Comparison of ENCODE assay signal across 8 mouse cellular contexts in the genomic region with DNA sequence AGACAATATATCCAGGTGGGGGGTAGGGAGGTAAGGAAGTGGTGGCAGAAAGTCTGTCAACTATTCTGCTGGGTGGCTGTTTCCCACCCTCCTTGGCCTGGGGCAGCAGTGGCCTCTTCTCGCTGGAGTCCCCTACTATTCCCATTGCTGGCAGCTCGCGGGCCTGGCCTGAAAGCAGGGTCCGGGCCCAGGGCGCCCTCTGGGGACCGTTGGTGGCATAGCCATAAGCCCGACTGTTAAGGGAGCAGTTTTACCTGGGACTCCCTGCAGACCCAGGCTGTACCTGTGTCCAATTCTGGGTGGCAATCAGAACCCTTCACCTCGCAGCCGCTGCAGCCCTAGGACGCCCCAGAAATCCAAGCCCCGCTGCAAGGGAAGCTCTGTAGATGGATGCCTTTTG. TPM values are rescaled to one million over a fixed set of nuclear protein-coding genes. Genes with fewer than 3 reads are reported as not detected.
DNase-seq lines count a peak whose midpoint lies in the region; ATAC-seq and TF ChIP-seq lines count a peak whose summit lies in the region.

No protein-coding gene starts in this region.

- H3K27me3 ChIP-seq in forebrain, embryonic 16.5 days (replicated peaks; ENCODE audit: control insufficient read depth, insufficient read depth, low read length) = peaks cover 53% of the 10 kb centered on the region
- H3K27me3 ChIP-seq in hindbrain, embryonic 14.5 days (ENCODE audit: control insufficient read depth, insufficient read depth, low read length) = peaks cover 80% of the 10 kb centered on the region
- H3K27me3 ChIP-seq in liver, adult 2 months (ENCODE audit: control insufficient read depth, insufficient read depth, low read length) = peaks cover 30% of the 10 kb centered on the region
- H3K27me3 ChIP-seq in neural tube, embryonic 11.5 days (ENCODE audit: control insufficient read depth, insufficient read depth, low read length) = peaks cover 62% of the 10 kb centered on the region

- H3K4me3 ChIP-seq in forebrain, embryonic 16.5 days (replicated peaks; ENCODE audit: low read length) = no peak overlapping the region
- no peak overlapping the region for H3K4me3 ChIP-seq in hindbrain, embryonic 14.5 days (replicated peaks; ENCODE audit: low read length)
- H3K4me3 ChIP-seq in liver, adult 2 months (ENCODE audit: insufficient read depth, low read depth, low read length) = no peak overlapping the region
- H3K4me3 ChIP-seq in neural tube, embryonic 11.5 days (ENCODE audit: low read depth, low read length) = no peak overlapping the region

- DNase-seq in left cerebral cortex, adult 18-20 months (ENCODE audit: low spot score in 2 of 2) = peak; percentile 33 to 60
- no peak for DNase-seq in left cerebral cortex, adult 8-10 months (ENCODE audit: low spot score in 2 of 2)
- peak; percentile 19 to 23 for DNase-seq in adrenal gland, postnatal 4 days (ENCODE audit: low spot score in 2 of 2)
- DNase-seq in hindbrain, embryonic 14.5 days (ENCODE audit: low spot score) = peak; percentile 60
- DNase-seq in liver, adult 2 months (ENCODE audit: extremely low read depth, low read depth, low spot score) = no peak
- DNase-seq in neural tube, embryonic 11.5 days (ENCODE audit: low spot score) = peak; percentile 81

- no peak for TF ChIP-seq POLR2A in liver, adult 2 months (IDR thresholded peaks at IDR 0.05; ENCODE audit: extremely low read depth, insufficient read depth, low read length)

- TF ChIP-seq CTCF in liver, adult 2 months (IDR thresholded peaks at IDR 0.05; ENCODE audit: low read depth, low read length) = peak; percentile 59

- ATAC-seq in forebrain, embryonic 16.5 days = peak; percentile 70
- ATAC-seq in hindbrain, embryonic 14.5 days (ENCODE audit: low FRiP score) = peak; percentile 71
- peak; percentile 64 for ATAC-seq in neural tube, embryonic 11.5 days (ENCODE audit: insufficient read depth, low FRiP score, low TSS enrichment)
- ATAC-seq in megakaryocyte, adult 5-6 weeks (ENCODE audit: poor library complexity, severe bottlenecking) = no peak

- H3K9ac ChIP-seq in forebrain, embryonic 16.5 days (replicated peaks; ENCODE audit: low read depth, low read length) = no peak overlapping the region
- H3K9ac ChIP-seq in hindbrain, embryonic 14.5 days = no peak overlapping the region
- no peak overlapping the region for H3K9ac ChIP-seq in liver, adult 2 months (ENCODE audit: low read depth, low read length)
- no peak overlapping the region for H3K9ac ChIP-seq in neural tube, embryonic 11.5 days (ENCODE audit: low read length)

- H3K79me2 ChIP-seq in liver, adult 2 months (ENCODE audit: control insufficient read depth, insufficient read depth, low read length) = no peaks in the 10 kb centered on the region

- H3K4me1 ChIP-seq in forebrain, embryonic 16.5 days (replicated peaks; ENCODE audit: control insufficient read depth, insufficient read depth, low read length) = peaks cover 10% of the 10 kb centered on the region
- H3K4me1 ChIP-seq in hindbrain, embryonic 14.5 days (replicated peaks; ENCODE audit: control insufficient read depth, insufficient read depth, low read length) = peaks cover 5% of the 10 kb centered on the region; the same call in 1 of the 2 replicates
- H3K4me1 ChIP-seq in liver, adult 2 months (ENCODE audit: control insufficient read depth, insufficient read depth, low read length) = no peaks in the 10 kb centered on the region
- peaks cover 7% of the 10 kb centered on the region for H3K4me1 ChIP-seq in neural tube, embryonic 11.5 days (ENCODE audit: control insufficient read depth, insufficient read depth, low read length)

- no peak overlapping the region for H3K27ac ChIP-seq in forebrain, embryonic 16.5 days (ENCODE audit: low read length)
- no peak overlapping the region for H3K27ac ChIP-seq in hindbrain, embryonic 14.5 days
- H3K27ac ChIP-seq in liver, adult 2 months (replicated peaks; ENCODE audit: insufficient read depth, low read depth, low read length) = no peak overlapping the region
- no peak overlapping the region for H3K27ac ChIP-seq in neural tube, embryonic 11.5 days (ENCODE audit: low read depth, low read length)

- WGBS in forebrain, embryonic 16.5 days = under 1% methylated on average over 11 of the region's 11 CpGs
- 1% methylated on average over 11 of the region's 11 CpGs for WGBS in hindbrain, embryonic 14.5 days
- WGBS in liver, adult 2 months = 2% methylated on average over 11 of the region's 11 CpGs
- 3% methylated on average over 11 of the region's 11 CpGs for WGBS in neural tube, embryonic 11.5 days

- no peaks in the 10 kb centered on the region for H3K9me3 ChIP-seq in forebrain, embryonic 16.5 days (ENCODE audit: control insufficient read depth, low read length)
- H3K9me3 ChIP-seq in hindbrain, embryonic 14.5 days (ENCODE audit: control insufficient read depth, low read length) = no peaks in the 10 kb centered on the region
- H3K9me3 ChIP-seq in neural tube, embryonic 11.5 days (ENCODE audit: control insufficient read depth, low read length) = no peaks in the 10 kb centered on the region

- H3K36me3 ChIP-seq in forebrain, embryonic 16.5 days (ENCODE audit: control insufficient read depth, insufficient read depth) = no peaks in the 10 kb centered on the region
- no peaks in the 10 kb centered on the region for H3K36me3 ChIP-seq in hindbrain, embryonic 14.5 days (replicated peaks; ENCODE audit: control insufficient read depth, insufficient read depth)
- H3K36me3 ChIP-seq in liver, adult 2 months (ENCODE audit: control insufficient read depth, insufficient read depth, low read length) = no peaks in the 10 kb centered on the region
- no peaks in the 10 kb centered on the region for H3K36me3 ChIP-seq in neural tube, embryonic 11.5 days (ENCODE audit: control insufficient read depth, insufficient read depth, low read length)

- H3K4me2 ChIP-seq in forebrain, embryonic 16.5 days (ENCODE audit: low read length) = peak overlapping the region; percentile 17; the same call in 1 of the 2 replicates
- peak overlapping the region; percentile 40 for H3K4me2 ChIP-seq in hindbrain, embryonic 14.5 days (replicated peaks)
- peak overlapping the region; percentile 43 for H3K4me2 ChIP-seq in neural tube, embryonic 11.5 days (ENCODE audit: low read depth)

RNA-seq across cellular contexts. Expression of gene Tbx18, which starts 9.6 kb away (rescaled TPM):
- total RNA-seq in left cerebral cortex, adult 18-20 months (2021) = 1 to 10 TPM; 2.7 to 3.0 TPM
- 1 to 10 TPM; 1.8 to 2.4 (median 2.1) TPM for total RNA-seq in left cerebral cortex, adult 8-10 months (2022)
- total RNA-seq in adrenal gland, postnatal 4 days (2021) = 1 to 10 TPM; 2.3 to 2.9 TPM
- polyA plus RNA-seq in forebrain, embryonic 16.5 days (2015; fragmentation: Nextera tagmentation; extraction: Ambion mirVana) = 2.1 and 2.2 TPM in 2 replicates
- polyA plus RNA-seq in hindbrain, embryonic 14.5 days (2014; fragmentation: Nextera tagmentation; extraction: Ambion mirVana) = 1.4 and 1.8 TPM in 2 replicates
- not detected in 2 replicates for total RNA-seq in liver, adult 2 months (2014; rRNA removed)
- polyA plus RNA-seq in liver, adult 2 months (2012; rRNA removed) = not detected in 2 replicates
- 1.7 and 2.9 TPM in 2 replicates for polyA plus RNA-seq in neural tube, embryonic 11.5 days (2014; fragmentation: Nextera tagmentation; extraction: Ambion mirVana)
- total RNA-seq in megakaryocyte, adult 5-6 weeks (2015) = not detected in 2 replicates
- not detected in 2 replicates for total RNA-seq in megakaryocyte, adult 5-6 weeks (2017)

Comparison
In these comparisons a context has a peak if more than half of its experiments do, and no peak if none do; other contexts are left out.
1. DNase-seq: peak in left cerebral cortex, adult 18-20 months (2 of 2), adrenal gland, postnatal 4 days (2 of 2), hindbrain, embryonic 14.5 days (single experiment) and neural tube, embryonic 11.5 days (single experiment); none in left cerebral cortex, adult 8-10 months (0 of 2) and liver, adult 2 months (single experiment).
2. Peak in every context shown above with its lines, with median percentiles within 50 percentile points of each other: H3K4me2 ChIP-seq.